Mouse (Mus musculus): ENCODE data around the gene Igsf11. TPM values are rescaled to one million over a fixed set of nuclear protein-coding genes. Genes with fewer than 3 reads are reported as not detected.

The Igsf11 gene
- not detected in 2 replicates for polyA plus RNA-seq (2012; ENCODE audit: low replicate concordance)

GRCm38 (mm10) chr16:38892371-38892770 is at the start of gene Igsf11:
TSS of gene Igsf11 (plus strand) at chr16:38892671.

Other genes starting within 250 kb of the Igsf11 start
- gene Arhgap31, start 179.4 kb upstream of the Igsf11 start, polyA plus RNA-seq (2012; ENCODE audit: low replicate concordance), result 0.98 and 1.2 TPM in 2 replicates
- 0.51 TPM in 1 of 2 replicates, not detected in the other for gene B4galt4, start 150.4 kb upstream of the Igsf11 start, polyA plus RNA-seq (2012; ENCODE audit: low replicate concordance)
- not detected in 2 replicates for gene Upk1b, start 92.3 kb upstream of the Igsf11 start, polyA plus RNA-seq (2012; ENCODE audit: low replicate concordance)
- not detected in 2 replicates for gene 4930435E12Rik, start 63.9 kb upstream of the Igsf11 start, polyA plus RNA-seq (2012; ENCODE audit: low replicate concordance)

All from leukemia stem cell, adult 10-12 weeks (primary cell).